Mouse (Mus musculus) urinary bladder, postnatal 25 days (tissue): ENCODE measurements around the gene Upp1.
"Not testable (repeated sequence)": the region's sequence is repeated elsewhere in the genome, so short reads cannot be mapped to it uniquely, and the experiment has no call there.

Experiments
- DNase-seq: peaks from one replicate; pipeline ENCODE4 v3.0.0; 2022; ENCODE audit warnings: low spot score

Upp1 gene

DNA sequence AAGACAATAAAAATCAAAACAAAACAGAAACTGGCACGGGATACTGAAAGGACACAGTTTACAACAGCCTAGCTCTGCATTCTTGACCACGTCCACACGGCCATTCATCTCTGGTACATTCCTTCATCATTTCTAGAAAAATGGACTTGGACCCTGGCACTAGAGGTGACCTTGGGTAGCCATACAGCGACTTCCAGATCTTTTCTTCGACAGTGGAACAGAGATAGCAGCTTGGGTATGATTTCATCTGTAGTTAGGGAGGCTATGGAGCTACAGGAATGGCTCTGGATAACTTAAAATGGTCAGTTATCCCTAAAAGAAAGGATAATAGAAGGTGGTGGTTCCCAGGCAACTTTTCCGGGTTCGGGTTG, at the start of gene Upp1:
Upp1 (plus strand) TSS at position 54 of the 371 bp plus-strand sequence.
- DNase-seq = no peak

DNA sequence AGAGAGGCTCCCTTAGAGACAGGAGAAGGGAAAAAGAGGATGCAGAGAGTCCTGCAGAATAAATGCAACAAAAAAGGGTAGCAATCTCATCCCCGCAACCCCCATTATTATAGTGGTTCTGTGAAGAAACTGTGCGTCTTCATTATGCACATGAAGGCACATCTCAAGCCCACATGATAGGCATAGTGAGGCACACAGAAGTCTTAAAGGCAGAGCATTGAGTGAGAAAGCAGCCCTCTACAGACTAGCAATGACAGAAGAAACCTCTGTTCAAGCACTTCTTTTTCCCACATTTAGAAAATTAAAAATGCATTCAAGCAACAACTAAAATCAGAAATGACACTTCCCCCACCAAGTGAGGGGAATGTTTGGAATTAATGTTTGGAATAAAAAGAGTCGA, 41.5 kb upstream of the Upp1 start:
- DNase-seq = no peak

DNA sequence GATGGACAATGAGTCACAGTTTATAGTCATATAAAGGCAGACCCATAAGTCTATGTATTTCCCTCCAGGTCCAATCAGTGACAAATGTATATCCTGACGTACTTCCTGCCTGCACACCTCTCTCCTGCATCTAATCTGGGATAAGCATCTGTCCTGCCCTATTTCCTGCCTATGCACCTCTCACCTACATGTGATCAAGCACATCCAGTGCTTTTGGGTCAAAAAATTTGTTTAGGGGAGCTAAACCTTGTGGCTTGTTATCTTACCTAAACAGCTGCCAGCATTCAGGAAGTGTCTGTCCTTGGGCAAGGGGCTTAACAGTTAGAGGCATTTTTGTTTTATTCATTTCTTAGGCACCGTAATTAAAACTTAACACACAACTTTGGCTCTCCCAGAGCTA, 4.7 kb upstream of the Upp1 start:
- DNase-seq = no peak

DNA sequence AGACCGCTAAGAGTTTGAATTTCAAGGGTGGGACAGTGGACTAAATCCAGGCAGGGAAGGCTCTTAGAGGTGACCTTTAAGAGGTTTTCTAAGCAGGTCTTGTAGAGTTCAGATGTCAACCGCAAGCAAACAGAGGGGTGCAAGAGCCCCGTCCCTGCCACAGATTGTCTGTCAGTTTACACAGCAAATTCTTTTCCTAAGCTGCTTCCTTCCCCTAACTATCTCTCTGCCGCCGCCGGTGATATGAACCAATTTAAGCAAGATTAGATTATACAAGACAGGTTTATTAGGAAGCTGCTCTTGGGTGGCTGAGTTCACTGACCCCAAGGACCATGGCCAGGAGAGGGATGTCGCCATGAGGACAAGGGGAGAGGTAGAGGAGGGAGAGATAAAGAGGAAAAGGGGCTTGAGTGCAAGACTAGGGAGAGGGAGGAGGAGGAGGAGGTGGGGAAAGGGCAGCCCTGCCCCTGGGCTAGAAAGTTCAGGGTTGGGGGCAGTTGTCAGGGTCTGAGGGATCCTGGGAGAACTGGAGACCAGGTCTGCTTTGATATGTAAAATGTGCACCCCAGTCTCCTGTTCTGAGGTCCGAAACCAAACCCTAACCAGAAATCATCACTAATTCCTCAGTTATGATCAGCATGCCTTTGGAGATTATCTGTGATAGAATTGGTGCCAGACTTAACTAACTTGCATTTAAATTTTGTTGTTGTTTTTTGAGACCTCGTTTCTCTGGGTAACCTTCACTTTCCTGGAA, 2.4 kb upstream of the Upp1 start:
- DNase-seq = no peak

DNA sequence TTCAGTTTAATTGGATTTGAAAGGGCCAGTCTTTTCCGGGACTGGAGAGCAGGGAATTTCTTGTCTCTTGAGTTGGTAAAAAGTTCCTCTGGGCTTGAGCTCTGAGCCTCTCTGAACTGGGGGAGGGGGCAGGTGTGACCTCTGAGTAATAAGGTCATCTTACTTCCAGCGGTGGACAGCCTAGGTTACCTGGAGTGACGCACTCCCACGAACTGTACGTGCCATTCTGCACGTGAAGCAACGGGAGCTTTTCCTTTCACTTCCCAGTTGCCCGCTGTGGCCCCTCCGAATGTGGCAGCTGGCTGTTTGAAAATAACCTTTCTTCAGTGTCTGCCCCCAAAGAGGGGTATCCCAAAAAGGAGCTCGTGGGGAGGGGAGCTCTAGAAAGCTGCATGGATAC, 1.8 kb upstream of the Upp1 start:
- DNase-seq = no peak

DNA sequence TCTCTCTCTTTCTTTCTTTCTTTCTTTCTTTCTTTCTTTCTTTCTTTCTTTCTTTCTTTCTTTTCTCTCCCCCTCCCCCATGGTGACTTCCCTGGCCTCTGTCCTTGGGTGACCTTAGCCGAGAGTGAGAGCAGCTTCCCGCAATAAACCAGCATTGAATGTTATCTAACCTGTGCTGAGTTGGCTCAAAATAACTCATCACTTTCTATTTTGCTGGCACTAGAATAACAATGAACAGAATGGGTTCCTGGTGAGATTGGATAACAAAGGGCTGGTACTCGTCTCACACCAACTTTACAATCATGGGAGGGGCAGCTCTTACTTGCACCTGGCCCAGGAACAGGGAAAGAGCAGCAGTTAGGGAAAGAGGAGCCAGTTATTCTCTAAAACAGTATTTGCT, 987 bp upstream of the Upp1 start:
- DNase-seq = no peak

DNA sequence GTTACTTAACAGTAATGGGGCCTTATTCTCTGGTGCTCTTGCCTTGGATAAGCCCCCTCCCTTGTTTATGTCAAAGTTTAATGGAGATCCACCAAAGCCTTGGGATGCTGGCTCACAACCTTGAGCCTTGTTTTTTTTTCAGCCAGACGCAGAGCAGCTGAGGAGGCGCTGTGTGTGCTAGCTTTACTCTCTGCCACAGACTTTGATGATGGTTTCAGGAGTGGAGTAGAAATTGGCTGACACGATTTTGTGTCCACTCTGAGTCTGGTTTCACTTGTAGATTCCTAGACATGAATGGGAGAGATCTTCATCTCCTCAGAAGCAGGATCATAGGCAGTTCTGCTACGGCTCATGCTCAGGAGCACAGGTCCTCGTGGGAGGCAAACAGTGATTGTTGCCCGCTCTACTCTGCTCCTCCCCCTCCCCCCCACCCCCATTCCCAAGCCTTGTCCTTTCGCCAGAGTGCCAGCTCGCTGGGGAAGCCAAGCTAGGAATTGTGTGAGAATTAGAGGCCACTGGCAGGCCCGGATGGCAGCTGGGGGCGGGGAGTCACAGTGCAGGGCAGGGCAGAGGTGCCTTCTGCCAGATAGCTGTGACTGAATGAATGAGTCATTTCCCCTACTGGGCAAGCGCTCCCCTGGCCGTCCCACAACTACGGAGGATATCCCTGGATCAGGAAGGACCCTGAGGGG, 399 bp upstream of the Upp1 start:
- DNase-seq = peak; percentile 21

DNA sequence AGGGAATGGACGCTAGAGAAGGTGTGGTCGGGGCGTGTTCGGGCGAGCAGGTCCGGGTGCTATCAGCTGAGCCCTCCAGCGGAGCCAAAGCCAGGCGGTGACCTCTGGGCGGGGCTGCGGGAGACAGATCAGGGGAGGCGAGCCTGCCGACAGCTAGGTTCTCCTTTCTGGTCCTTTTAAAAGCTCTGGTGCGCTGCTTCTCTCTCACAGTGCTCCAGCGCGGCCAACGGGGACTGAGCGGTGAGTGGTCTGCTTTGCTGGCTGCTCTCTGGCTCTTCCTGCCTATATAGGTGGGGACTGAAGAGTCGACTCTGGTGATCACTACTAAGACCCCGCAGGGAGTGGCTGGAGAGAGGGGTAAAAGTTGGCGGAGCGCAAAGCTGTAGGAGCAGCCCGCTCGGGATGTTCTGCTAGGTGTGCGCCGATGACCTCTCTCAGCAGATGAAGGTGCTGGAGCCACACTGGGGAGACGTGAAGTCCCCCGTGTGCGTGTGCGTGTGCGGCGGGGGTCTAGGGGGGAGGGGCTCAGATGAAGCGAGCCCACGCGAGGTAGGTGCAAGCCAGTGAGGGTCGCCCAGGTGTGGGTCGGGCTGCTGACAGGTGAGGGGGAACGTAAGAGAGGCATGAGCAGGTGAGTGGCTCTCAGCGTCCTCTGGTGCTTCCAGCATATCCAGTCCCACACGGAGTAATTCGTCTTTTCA, 668 bp downstream of the Upp1 start:
- peak; percentile 38 for DNase-seq

DNA sequence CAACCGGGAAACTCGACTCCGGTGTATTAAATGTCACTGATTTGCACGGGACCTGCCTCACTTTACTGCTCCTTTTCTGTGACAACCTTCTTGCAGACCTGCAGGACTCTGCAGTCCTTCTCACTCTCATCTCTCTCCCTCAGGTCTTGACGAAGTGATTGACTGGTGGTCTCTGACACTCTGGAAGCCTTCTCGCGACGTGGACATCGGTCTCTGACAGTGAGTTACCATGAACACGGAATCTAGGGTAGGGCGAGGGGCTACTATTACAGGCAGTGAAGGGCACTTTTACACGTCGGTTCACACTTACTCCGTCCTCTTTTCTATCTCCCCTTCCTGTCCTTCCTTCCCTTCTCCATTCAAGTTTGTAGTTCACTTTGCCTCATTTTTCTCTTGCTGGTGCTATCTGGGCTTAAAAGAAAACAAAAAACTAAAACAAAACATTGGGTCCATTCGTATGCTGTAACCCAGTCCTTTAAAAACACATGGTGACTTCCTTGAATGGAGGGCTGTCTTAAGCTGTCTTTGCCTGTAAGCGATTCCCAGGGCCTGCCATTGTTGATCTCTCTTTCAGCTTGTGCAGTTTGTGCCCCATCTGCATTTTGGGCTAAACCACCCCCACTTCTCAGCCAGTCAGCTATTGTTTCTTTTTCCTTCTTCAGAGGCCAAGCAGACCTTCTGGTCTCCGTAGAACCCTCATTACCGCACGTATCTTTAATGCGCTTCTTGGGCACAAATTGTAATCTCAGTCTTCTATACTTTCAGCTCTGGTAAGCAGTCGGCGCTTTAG, 1.5 kb downstream of the Upp1 start:
- no peak for DNase-seq

DNA sequence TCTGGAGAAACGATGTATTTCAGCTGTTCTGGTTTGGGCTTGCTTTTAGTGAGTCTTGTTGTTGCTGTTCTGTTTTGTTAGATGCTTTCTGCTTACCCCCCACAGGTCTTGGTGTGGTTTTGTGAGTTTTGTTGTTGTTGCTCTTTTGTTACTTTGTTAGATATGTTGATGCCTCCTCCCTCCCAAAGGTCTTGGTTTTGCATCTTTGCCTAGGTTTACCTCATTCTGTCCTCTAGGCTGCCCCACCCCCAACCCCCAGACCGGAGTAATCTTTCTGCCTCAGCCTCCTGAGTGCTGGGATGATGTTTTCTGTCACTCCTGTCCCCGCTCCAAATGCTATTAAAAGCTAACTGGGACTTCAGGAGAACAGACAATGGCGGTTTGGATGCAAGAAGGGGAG, 4.4 kb downstream of the Upp1 start:
- no peak for DNase-seq

DNA sequence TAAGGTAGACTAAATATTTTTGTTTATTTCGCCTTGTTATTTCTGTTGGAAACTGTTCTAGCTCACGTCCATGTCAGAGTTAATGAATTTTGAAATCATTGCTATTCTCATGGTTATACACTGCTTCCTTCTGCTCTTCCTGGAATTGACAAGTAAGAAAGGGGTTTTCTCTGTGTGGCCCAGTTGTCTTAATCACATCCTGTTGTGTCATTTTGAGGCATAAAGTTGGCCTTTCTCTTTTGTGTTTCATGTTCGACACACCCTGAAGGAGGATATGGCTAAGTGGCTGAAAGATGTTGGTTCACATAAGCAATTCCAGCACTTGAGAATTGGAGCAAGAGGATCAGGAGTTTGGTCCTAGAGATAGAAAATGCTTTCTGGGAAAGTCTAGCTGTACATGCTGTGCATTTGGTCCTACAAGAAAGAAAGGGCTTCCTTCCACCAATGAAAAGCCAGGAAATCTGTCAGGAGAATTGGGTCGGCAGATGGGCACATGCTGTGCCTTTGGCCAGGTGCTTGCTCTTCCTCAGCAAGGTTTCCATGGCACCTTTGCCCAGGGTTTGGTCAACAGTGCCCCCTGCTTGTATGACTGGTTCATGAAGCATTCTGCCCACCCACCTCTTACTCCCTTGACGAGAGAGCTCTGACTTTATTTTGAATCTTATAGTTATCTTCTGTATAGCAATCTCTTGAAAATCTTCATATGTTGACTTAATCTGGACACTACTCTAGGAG, 8.6 kb downstream of the Upp1 start:
- DNase-seq = no peak

DNA sequence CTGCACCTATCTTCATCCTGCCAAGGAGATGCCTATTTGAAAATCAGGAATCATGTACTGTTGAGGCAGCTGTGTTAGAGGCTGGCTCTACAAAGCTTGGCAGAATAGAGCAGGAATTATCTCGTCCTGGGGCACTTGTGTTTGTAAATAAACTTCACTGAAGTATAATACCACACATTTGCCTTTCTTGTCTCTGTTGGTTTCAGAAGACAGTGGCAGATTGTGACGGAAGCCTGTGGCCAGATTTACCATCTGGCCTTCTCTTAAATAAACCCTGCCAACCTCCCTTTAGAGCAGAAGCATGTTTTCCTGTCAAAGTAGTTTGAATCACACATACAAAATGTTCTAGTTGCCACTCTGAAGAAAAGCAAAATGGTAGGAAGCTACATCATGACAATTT, 10.2 kb downstream of the Upp1 start:
- no peak for DNase-seq

DNA sequence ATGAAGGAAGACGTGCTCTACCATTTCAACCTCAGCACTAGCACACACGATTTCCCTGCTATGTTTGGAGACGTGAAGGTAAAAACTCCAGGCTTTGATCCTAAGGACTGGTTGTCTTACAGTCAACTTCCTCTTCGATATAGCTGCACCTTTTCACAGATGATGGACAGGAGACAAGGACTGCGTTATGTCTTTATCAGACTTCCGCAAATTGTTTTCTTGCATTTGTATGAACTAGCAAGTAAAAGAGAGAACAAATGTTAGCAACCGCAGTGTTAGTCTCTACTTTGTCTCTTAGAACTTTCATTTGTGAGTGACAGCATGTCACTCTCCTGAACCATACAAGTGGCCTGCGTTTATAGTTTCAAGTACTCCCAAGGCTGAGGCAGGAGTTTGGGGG, 11.6 kb downstream of the Upp1 start:
- no peak for DNase-seq

DNA sequence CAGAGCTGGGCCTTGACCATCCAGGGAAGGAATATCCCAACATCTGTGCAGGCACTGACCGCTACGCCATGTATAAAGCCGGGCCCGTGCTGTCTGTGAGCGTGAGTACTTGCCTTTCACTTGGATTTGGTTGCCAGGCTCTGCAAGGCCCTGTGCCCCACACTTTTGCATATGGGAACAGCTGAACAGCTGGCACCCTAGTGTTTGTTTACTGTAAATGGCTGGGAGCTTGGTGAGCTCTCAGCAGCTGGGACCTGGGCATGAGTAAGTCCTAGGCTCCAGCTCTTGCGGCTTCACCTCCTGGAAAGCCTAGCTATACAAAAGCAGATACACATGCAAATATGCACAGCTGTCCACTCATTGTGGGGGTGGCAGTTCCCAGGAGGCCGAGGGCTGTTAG, 13.8 kb downstream of the Upp1 start:
- DNase-seq = no peak

DNA sequence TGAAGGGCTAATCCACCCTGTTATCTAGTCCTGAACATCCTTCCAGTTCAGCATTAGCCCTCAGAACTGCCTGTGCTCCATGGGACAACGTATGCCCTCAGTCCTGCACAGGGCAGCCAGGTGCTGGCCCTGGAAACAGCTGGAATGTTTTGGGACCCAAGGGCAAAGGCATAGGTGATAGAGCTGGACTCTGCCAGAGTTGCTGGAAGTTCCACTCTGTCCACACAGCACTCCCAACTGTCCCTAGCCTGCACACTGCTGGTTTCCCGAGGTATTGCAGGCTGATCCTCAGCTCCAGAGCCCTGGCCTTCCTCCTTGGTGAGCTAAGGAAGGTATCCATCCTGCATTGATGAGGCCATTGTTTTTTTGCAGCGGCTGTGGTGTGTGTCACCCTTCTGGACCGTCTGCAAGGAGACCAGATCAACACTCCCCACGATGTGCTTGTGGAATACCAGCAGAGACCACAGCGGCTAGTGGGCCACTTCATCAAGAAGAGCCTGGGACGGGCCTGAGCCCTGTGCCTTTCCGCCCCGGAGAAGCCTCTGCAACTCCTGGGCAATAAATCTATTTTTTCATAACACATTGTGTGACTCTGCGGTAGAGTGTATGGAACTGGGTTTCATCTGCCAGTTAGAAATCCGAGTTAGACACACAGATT, 17.8 kb downstream of the Upp1 start:
- DNase-seq = no peak

DNA sequence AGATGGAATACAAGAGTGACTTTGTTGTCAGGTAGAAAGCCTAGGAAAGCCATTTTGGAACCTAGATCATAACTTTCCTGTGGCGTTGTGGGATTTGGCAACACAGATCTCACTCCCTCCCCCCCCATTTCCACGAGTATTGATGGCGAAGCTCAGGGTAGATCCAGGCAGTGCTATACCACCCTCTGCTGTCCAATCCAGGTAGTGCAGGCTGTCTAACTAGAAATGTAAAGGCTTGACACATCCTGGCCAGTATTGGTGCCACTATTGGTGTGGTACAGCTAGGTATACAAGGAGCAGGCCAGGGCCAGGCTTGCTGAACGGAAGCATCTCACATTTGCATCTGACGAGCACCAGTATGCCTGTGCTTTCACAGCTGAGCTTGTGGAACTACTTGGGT, 18.6 kb downstream of the Upp1 start:
- peak; percentile 78 for DNase-seq

DNA sequence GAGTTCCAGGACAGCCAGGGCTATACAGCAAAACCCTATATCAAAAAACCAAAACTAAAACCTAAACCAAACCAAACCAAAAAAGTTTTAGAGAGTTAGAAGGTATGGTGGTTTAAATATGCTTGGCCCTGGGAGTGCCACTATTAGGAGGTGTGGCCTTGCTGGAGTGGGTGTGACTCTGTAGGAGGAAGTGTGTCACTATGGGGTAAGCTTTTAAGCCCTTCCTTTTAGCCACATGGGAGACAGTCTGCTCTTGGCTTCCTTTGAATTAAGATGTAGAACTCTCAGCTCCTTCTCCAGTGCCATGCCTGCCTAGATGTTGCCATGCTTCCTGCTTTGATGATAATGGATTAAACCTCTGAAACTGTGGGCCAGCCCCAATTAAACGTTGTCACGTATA, 27.2 kb downstream of the Upp1 start:
- DNase-seq = no peak

DNA sequence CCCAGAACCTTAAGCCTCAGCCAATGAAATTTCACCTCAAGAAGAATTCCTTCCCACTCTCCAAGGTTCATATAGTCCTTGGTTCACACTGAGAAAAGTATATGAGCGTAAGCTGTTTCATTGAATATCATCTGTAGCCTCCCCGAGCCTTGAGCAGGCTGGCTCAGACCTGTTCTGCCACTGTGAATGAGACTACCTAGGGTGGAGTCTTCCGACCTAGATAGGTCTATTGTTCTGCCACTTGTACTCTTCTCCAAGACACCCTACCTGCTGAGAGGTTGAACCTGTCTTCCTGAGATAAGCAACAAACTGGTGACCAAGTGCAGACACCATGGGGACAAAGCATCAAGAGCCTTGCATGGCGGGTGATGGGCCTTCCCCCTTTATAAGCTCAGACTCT, 28.2 kb downstream of the Upp1 start:
- DNase-seq = no peak

DNA sequence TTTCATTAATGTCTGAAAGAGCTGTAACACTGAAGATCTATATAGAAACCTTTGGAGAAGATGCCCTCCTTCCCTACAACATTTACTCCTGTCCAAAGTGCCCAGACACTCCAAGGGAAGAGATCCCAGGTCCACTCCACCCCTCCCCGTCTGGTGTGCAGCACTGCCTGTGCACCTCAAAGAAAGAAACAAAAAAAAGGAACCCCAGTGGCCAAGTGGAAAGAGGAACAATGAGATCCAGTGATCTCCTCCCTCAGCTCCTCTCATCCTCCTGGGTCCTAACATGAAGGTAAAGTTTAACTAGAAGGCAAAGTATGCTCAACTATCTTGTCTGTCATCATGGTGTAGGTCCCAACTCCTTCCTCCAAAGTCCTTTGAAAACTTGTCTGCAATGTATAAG, 28.8 kb downstream of the Upp1 start:
- DNase-seq = no peak

DNA sequence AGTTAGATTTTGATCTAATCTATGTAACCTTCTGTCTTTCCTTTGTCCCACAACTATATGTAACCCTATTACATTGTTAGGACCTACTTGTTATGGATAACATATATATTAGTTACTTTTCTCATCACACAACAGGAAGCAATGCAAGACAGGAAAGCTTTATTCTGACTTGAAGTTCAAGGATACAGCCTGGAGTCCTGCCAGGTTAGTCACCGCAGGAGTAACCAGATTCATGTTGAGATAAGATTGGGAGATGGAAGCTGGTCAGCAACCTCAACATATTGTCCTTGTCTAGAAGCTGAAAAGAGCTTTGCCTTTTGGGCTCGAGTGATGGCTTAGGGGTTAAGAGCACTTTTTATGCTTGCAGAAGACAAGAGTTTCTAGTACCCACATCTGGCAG, 30.3 kb downstream of the Upp1 start:
- no peak for DNase-seq

DNA sequence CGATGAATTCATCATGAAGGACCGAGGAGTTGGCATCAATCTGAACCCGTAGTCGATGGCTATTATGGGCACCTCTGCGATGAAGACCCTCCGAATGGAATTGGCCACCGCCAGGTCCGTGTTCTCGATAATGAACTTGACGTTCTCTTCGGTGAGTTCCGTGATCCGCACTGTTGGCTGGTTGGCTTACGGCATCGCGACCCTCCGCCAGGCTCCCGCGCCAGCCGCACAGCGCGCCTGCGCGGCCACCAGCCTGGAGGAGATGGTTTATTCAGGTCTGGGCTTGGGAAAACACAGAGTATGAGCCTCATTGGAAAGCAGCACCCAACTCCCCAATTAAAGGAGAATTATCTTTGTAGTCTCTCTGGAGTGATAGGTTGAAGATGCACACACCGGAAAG, 32.5 kb downstream of the Upp1 start:
- not testable (repeated sequence) for DNase-seq
